Comparison of ENCODE assay signal across 8 mouse cellular contexts in genomic region chr19:4162646-4163542, GRCm38 (mm10). TPM values are rescaled to one million over a fixed set of nuclear protein-coding genes. Genes with fewer than 3 reads are reported as not detected.
DNase-seq lines count a peak whose midpoint lies in the region; ATAC-seq and TF ChIP-seq lines count a peak whose summit lies in the region.

Gene Rps6kb2, minus strand, starts transcription at chr19:4163354.

- peak within 1 kb of the TSS; percentile 84 for H3K9ac ChIP-seq in embryonic facial prominence, embryonic 13.5 days
- H3K9ac ChIP-seq in heart, adult 2 months (ENCODE audit: low read depth, low read length): peak within 1 kb of the TSS; percentile 63
- H3K9ac ChIP-seq in limb, embryonic 13.5 days: peak within 1 kb of the TSS; percentile 85
- H3K9ac ChIP-seq in midbrain, embryonic 16.5 days (ENCODE audit: low read depth, low read length): peak within 1 kb of the TSS; percentile 75

- H3K4me2 ChIP-seq in embryonic facial prominence, embryonic 13.5 days: peak within 1 kb of the TSS; percentile 86
- peak within 1 kb of the TSS; percentile 95 for H3K4me2 ChIP-seq in limb, embryonic 13.5 days (replicated peaks)
- H3K4me2 ChIP-seq in midbrain, embryonic 16.5 days (ENCODE audit: low read length): peak within 1 kb of the TSS; percentile 91

- peak; percentile 88; the same call in 1 of the 2 replicates for TF ChIP-seq EP300 in heart, adult 2 months (IDR thresholded peaks at IDR 0.05; ENCODE audit: insufficient read depth, low read depth, low read length)

- no peaks in the 10 kb centered on the region for H3K9me3 ChIP-seq in embryonic facial prominence, embryonic 13.5 days
- H3K9me3 ChIP-seq in limb, embryonic 13.5 days: no peaks in the 10 kb centered on the region
- H3K9me3 ChIP-seq in midbrain, embryonic 16.5 days (replicated peaks; ENCODE audit: control insufficient read depth, low read length, poor library complexity, severe bottlenecking): no peaks in the 10 kb centered on the region

- peak within 1 kb of the TSS; percentile 81 for H3K27ac ChIP-seq in embryonic facial prominence, embryonic 13.5 days
- H3K27ac ChIP-seq in heart, adult 2 months: peak within 1 kb of the TSS; percentile 90
- H3K27ac ChIP-seq in limb, embryonic 13.5 days: peak within 1 kb of the TSS; percentile 78
- H3K27ac ChIP-seq in midbrain, embryonic 16.5 days (ENCODE audit: low read length): peak within 1 kb of the TSS; percentile 87

- peak; percentile 71 for ATAC-seq in embryonic facial prominence, embryonic 13.5 days (ENCODE audit: insufficient number of reproducible peaks, insufficient read depth, low FRiP score, low TSS enrichment, low read depth)
- peak; percentile 87 for ATAC-seq in limb, embryonic 13.5 days (ENCODE audit: low FRiP score, low read depth)
- peak; percentile 86 for ATAC-seq in midbrain, embryonic 16.5 days

- TF ChIP-seq CTCF in heart, adult 2 months (IDR thresholded peaks at IDR 0.05): no peak

- intact Hi-C loops in heart, adult 2 months (cut with DNase I): loop anchor here (2.0 kb wide), 2 partner anchors 14 to 36 kb away; partner anchors contain the start of gene Coro1b

- 6% methylated on average over 42 of the region's 42 CpGs for WGBS in embryonic facial prominence, embryonic 13.5 days
- WGBS in heart, adult 2 months: 6% methylated on average over 42 of the region's 42 CpGs
- 7% methylated on average over 42 of the region's 42 CpGs for WGBS in limb, embryonic 13.5 days
- WGBS in midbrain, embryonic 16.5 days: 6% methylated on average over 42 of the region's 42 CpGs

- H3K4me1 ChIP-seq in embryonic facial prominence, embryonic 13.5 days: peaks cover 14% of the 10 kb centered on the region
- H3K4me1 ChIP-seq in heart, adult 2 months (ENCODE audit: control insufficient read depth, insufficient read depth, low read length): peaks cover 3% of the 10 kb centered on the region
- peaks cover 13% of the 10 kb centered on the region for H3K4me1 ChIP-seq in limb, embryonic 13.5 days
- H3K4me1 ChIP-seq in midbrain, embryonic 16.5 days (ENCODE audit: control insufficient read depth, insufficient read depth, low read length): peaks cover 15% of the 10 kb centered on the region

- H3K79me2 ChIP-seq in heart, adult 2 months (replicated peaks; ENCODE audit: control insufficient read depth, insufficient read depth, low read length): no peaks in the 10 kb centered on the region

- peak; percentile 83 for TF ChIP-seq POLR2A in heart, adult 2 months (IDR thresholded peaks at IDR 0.05; ENCODE audit: insufficient read depth, low read depth, low read length)

- peak; percentile 85 for DNase-seq in 3134 (ENCODE audit: extremely low read depth, insufficient read length, low spot score)
- peak; percentile 96 to 97 for DNase-seq in adrenal gland, postnatal 36 days
- peak; percentile 96 to 97 for DNase-seq in heart, adult 2 months
- peak; percentile 97 to 98 for DNase-seq in kidney, adult 8-10 months
- DNase-seq in spleen, postnatal 10 days (ENCODE audit: low spot score in 2 of 2): peak; percentile 95 to 97

- H3K4me3 ChIP-seq in embryonic facial prominence, embryonic 13.5 days: peak within 1 kb of the TSS; percentile 69
- peak within 1 kb of the TSS; percentile 76 for H3K4me3 ChIP-seq in heart, adult 2 months
- peak within 1 kb of the TSS; percentile 71 for H3K4me3 ChIP-seq in limb, embryonic 13.5 days
- H3K4me3 ChIP-seq in midbrain, embryonic 16.5 days (ENCODE audit: low read depth, low read length): peak within 1 kb of the TSS; percentile 77

- peaks cover 34% of the 10 kb centered on the region for H3K36me3 ChIP-seq in embryonic facial prominence, embryonic 13.5 days
- H3K36me3 ChIP-seq in heart, adult 2 months (ENCODE audit: control insufficient read depth, insufficient read depth, low read length): no peaks in the 10 kb centered on the region
- H3K36me3 ChIP-seq in limb, embryonic 13.5 days: peaks cover 37% of the 10 kb centered on the region
- peaks cover 15% of the 10 kb centered on the region for H3K36me3 ChIP-seq in midbrain, embryonic 16.5 days (ENCODE audit: control insufficient read depth, insufficient read depth, low read length)

- H3K27me3 ChIP-seq in embryonic facial prominence, embryonic 13.5 days: no peaks in the 10 kb centered on the region
- H3K27me3 ChIP-seq in heart, adult 2 months (ENCODE audit: control insufficient read depth, insufficient read depth, low read length): no peaks in the 10 kb centered on the region
- H3K27me3 ChIP-seq in limb, embryonic 13.5 days: no peaks in the 10 kb centered on the region
- H3K27me3 ChIP-seq in midbrain, embryonic 16.5 days (ENCODE audit: control insufficient read depth, insufficient read depth, low read depth, low read length): no peaks in the 10 kb centered on the region

RNA-seq across cellular contexts. Expression of gene Rps6kb2, which starts in this region (rescaled TPM):
- total RNA-seq in adrenal gland, postnatal 36 days (2021): 10 to 100 TPM; 27.6 to 37.5 TPM
- polyA plus RNA-seq in embryonic facial prominence, embryonic 13.5 days (2015; fragmentation: Nextera tagmentation; extraction: Ambion mirVana): 65.5 and 69.6 TPM in 2 replicates
- total RNA-seq in heart, adult 2 months (2021): 10 to 100 TPM; 14.7 to 18.2 TPM
- polyA plus RNA-seq in heart, adult 2 months (2012; rRNA removed): 29.5 and 32.9 TPM in 2 replicates
- 63.9 and 65.7 TPM in 2 replicates for polyA plus RNA-seq in limb, embryonic 13.5 days (2015; fragmentation: Nextera tagmentation; extraction: Ambion mirVana)
- 52.7 and 58.0 TPM in 2 replicates for polyA plus RNA-seq in midbrain, embryonic 16.5 days (2015; fragmentation: Nextera tagmentation; extraction: Ambion mirVana)

Comparison
In these comparisons a context has a peak if more than half of its experiments do, and no peak if none do; other contexts are left out.
1. Peak in every context shown above with its lines: DNase-seq, ATAC-seq, H3K4me3 ChIP-seq and H3K27ac ChIP-seq.